Mouse (Mus musculus) frontal cortex, adult 2 months (tissue): ENCODE results near the gene Gins3. TPM values are rescaled to one million over a fixed set of nuclear protein-coding genes. Genes with fewer than 3 reads are reported as not detected.
A peak's percentile ranks its signal among the peaks of the same experiment; 100 is the strongest.

ENCODE experiments used
- DNase-seq, 2 experiments: peaks; one replicate each; pipeline ENCODE4 v3.0.0; 2022; ENCODE audit warnings: low spot score in 1 of 2; ENCODE audit errors: extremely low spot score in 1 of 2
- polyA plus RNA-seq: library from polyadenylated mRNA; depleted of rRNA; stranded (reverse); fragments of >200 nt; gene quantifications from 2 replicates; pipeline ENCODE4 v1.2.3, GENCODE M21; 2012; rRNA removed

Gins3 gene
- polyA plus RNA-seq, 1 experiment, result 2.7 TPM

DNA sequence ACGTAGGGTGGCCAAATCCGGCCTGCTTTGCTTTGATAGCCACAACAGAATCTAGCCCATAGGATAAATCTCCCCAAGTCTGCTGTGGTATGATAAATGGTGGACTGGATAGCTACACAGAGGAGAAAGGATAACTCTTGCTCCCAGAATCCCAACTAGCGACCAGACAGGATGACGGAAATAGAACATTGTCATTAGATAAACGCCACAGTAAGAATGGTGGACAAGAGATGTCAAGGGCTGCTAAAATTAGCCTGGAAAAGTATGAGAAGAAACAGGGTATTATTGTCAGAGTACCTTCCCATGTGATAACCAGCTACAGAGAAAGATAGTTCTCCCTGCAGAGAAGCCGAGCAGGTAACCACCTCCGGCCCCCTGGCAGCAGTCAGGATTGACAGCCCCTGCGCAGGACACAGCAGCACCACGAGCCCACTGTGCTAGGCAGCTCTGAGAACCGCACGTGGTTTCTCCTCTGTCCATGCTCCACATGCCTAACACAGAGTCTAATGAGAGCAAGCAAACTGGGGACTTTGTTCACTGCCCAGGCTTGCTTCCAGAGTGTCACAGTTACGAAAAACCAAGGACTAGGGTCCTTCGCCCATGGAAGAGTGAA lies 57.8 kb downstream of the Gins3 start:
- DNase-seq, result no peak

GRCm38 (mm10) chr8:95694631-95695030 lies 61.4 kb downstream of the Gins3 start:
- peak; percentile 71 to 76 for DNase-seq

Other genes starting within 250 kb of the Gins3 start
- gene Cfap20, start 198.6 kb upstream of the Gins3 start, polyA plus RNA-seq, result 106 and 108 TPM in 2 replicates
- gene Csnk2a2, start 143.4 kb upstream of the Gins3 start, polyA plus RNA-seq, result 45.8 and 48.5 TPM in 2 replicates
- gene Ccdc113, start 99.4 kb upstream of the Gins3 start, polyA plus RNA-seq, result 2.0 and 2.2 TPM in 2 replicates
- 0.10 and 0.15 TPM in 2 replicates for gene Prss54, start 57.1 kb upstream of the Gins3 start, polyA plus RNA-seq
- 2,429 and 2,489 TPM in 2 replicates for gene Ndrg4, start 43.5 kb downstream of the Gins3 start, polyA plus RNA-seq
- 27.7 and 35.3 TPM in 2 replicates for gene Setd6, start 82.4 kb downstream of the Gins3 start, polyA plus RNA-seq
- gene Cnot1, start 174.0 kb downstream of the Gins3 start, polyA plus RNA-seq, result 62.9 and 64.7 TPM in 2 replicates
- 75.9 and 88.6 TPM in 2 replicates for gene Sap18b, start 191.9 kb downstream of the Gins3 start, polyA plus RNA-seq
- gene Slc38a7, start 220.1 kb downstream of the Gins3 start, polyA plus RNA-seq, result 27.6 and 28.9 TPM in 2 replicates